Mouse (Mus musculus): Measurements from ENCODE around the gene G430095P16Rik. TPM values are rescaled to one million over a fixed set of nuclear protein-coding genes. Genes with fewer than 3 reads are reported as not detected.

G430095P16Rik gene
- polyA plus RNA-seq, 1 experiment from 2014 or later, result 3.0 TPM

- peak; percentile 34; the same call in 1 of the 2 replicates for ATAC-seq (replicated peaks; ENCODE audit: low FRiP score)
- H3K9me3 ChIP-seq (ENCODE audit: control insufficient read depth, low read length), result no peaks in the 10 kb centered on the region
- H3K27ac ChIP-seq (ENCODE audit: low read depth, low read length), result 0 out of 2 replicates have a peak within 1 kb of the TSS, but pooled peaks have one; percentile 6
- H3K4me2 ChIP-seq (ENCODE audit: low read depth, low read length, severe bottlenecking), result no peak within 1 kb of the TSS
- peaks cover 7% of the 10 kb centered on the region; the same call in 1 of the 2 replicates for H3K4me1 ChIP-seq (replicated peaks; ENCODE audit: control insufficient read depth, insufficient read depth, low read length)
- H3K36me3 ChIP-seq (ENCODE audit: control insufficient read depth, insufficient read depth, low read length), result no peaks in the 10 kb centered on the region; the same call in 1 of the 2 replicates
- WGBS, result 10% methylated on average over 34 of the region's 34 CpGs
- 0 out of 2 replicates have a peak within 1 kb of the TSS, but pooled peaks have one; percentile 6 for H3K4me3 ChIP-seq (ENCODE audit: low read depth, low read length)
- peak; percentile 79 for DNase-seq (ENCODE audit: low spot score)
- peaks cover 50% of the 10 kb centered on the region for H3K27me3 ChIP-seq (ENCODE audit: control insufficient read depth, insufficient read depth, low read length)
- peak within 1 kb of the TSS; percentile 23; the same call in 1 of the 2 replicates for H3K9ac ChIP-seq (ENCODE audit: low read length)
Measured at GRCm38 (mm10) chr8:84700941-84701911, 21.6 kb upstream of the G430095P16Rik start, which contains the start of gene Lyl1. Lyl1 (plus strand) TSS chr8:84701457.

- DNase-seq (ENCODE audit: low spot score) (no peak), ATAC-seq (replicated peaks; ENCODE audit: low FRiP score) (no peak)
- H3K4me3 ChIP-seq (ENCODE audit: low read depth, low read length), result peak overlapping the region; percentile 9; the same call in 1 of the 2 replicates
- H3K36me3 ChIP-seq (ENCODE audit: control insufficient read depth, insufficient read depth, low read length), result no peaks in the 10 kb centered on the region; the same call in 1 of the 2 replicates
- H3K27ac ChIP-seq (ENCODE audit: low read depth, low read length), result no peak overlapping the region
- H3K4me1 ChIP-seq (replicated peaks; ENCODE audit: control insufficient read depth, insufficient read depth, low read length), result peaks cover 17% of the 10 kb centered on the region
- peaks cover 61% of the 10 kb centered on the region for H3K27me3 ChIP-seq (ENCODE audit: control insufficient read depth, insufficient read depth, low read length)
- H3K9me3 ChIP-seq (ENCODE audit: control insufficient read depth, low read length), result no peaks in the 10 kb centered on the region
- H3K9ac ChIP-seq (ENCODE audit: low read length), result no peak overlapping the region; the same call in 1 of the 2 replicates
- WGBS, result 62% methylated on average over 9 of the region's 9 CpGs
- H3K4me2 ChIP-seq (ENCODE audit: low read depth, low read length, severe bottlenecking), result 0 out of 2 replicates have a peak overlapping the region, but pooled peaks have one; percentile 11
Measured at GRCm38 (mm10) chr8:84702561-84702960, 20.2 kb upstream of the G430095P16Rik start.

GRCm38 (mm10) chr8:84702963-84703465, 19.8 kb upstream of the G430095P16Rik start:
- no peak overlapping the region for H3K9ac ChIP-seq (ENCODE audit: low read length)
- H3K36me3 ChIP-seq (ENCODE audit: control insufficient read depth, insufficient read depth, low read length), result no peaks in the 10 kb centered on the region; the same call in 1 of the 2 replicates
- no peak for DNase-seq (ENCODE audit: low spot score)
- H3K27me3 ChIP-seq (ENCODE audit: control insufficient read depth, insufficient read depth, low read length), result peaks cover 66% of the 10 kb centered on the region
- no peak for ATAC-seq (replicated peaks; ENCODE audit: low FRiP score)
- no peak overlapping the region for H3K4me2 ChIP-seq (ENCODE audit: low read depth, low read length, severe bottlenecking)
- H3K4me3 ChIP-seq (ENCODE audit: low read depth, low read length), result no peak overlapping the region
- no peaks in the 10 kb centered on the region for H3K9me3 ChIP-seq (ENCODE audit: control insufficient read depth, low read length)
- H3K4me1 ChIP-seq (replicated peaks; ENCODE audit: control insufficient read depth, insufficient read depth, low read length), result peaks cover 22% of the 10 kb centered on the region
- no peak overlapping the region for H3K27ac ChIP-seq (ENCODE audit: low read depth, low read length)
- 81% methylated on average over 6 of the region's 6 CpGs for WGBS

- peaks cover 26% of the 10 kb centered on the region for H3K4me1 ChIP-seq (replicated peaks; ENCODE audit: control insufficient read depth, insufficient read depth, low read length)
- H3K27ac ChIP-seq (ENCODE audit: low read depth, low read length), result no peak overlapping the region
- WGBS, result 9% methylated on average over 38 of the region's 38 CpGs
- H3K4me2 ChIP-seq (ENCODE audit: low read depth, low read length, severe bottlenecking), result peak overlapping the region; percentile 28
- H3K4me3 ChIP-seq (ENCODE audit: low read depth, low read length), result peak overlapping the region; percentile 10; the same call in 1 of the 2 replicates
- H3K36me3 ChIP-seq (ENCODE audit: control insufficient read depth, insufficient read depth, low read length), result no peaks in the 10 kb centered on the region
- H3K27me3 ChIP-seq (ENCODE audit: control insufficient read depth, insufficient read depth, low read length), result peaks cover 70% of the 10 kb centered on the region
- ATAC-seq (replicated peaks; ENCODE audit: low FRiP score) (no peak), DNase-seq (ENCODE audit: low spot score) (peak; percentile 66)
- no peak overlapping the region for H3K9ac ChIP-seq (ENCODE audit: low read length)
- H3K9me3 ChIP-seq (ENCODE audit: control insufficient read depth, low read length), result no peaks in the 10 kb centered on the region
Measured at GRCm38 (mm10) chr8:84703466-84704249, 19.1 kb upstream of the G430095P16Rik start.

- H3K4me3 ChIP-seq (ENCODE audit: low read depth, low read length), result no peak overlapping the region; the same call in 1 of the 2 replicates
- no peak overlapping the region for H3K27ac ChIP-seq (ENCODE audit: low read depth, low read length)
- peaks cover 33% of the 10 kb centered on the region for H3K4me1 ChIP-seq (replicated peaks; ENCODE audit: control insufficient read depth, insufficient read depth, low read length)
- 1% methylated on average over 16 of the region's 16 CpGs for WGBS
- no peaks in the 10 kb centered on the region for H3K9me3 ChIP-seq (ENCODE audit: control insufficient read depth, low read length)
- DNase-seq (ENCODE audit: low spot score) (peak; percentile 90), ATAC-seq (replicated peaks; ENCODE audit: low FRiP score) (peak; percentile 52; the same call in 1 of the 2 replicates)
- H3K36me3 ChIP-seq (ENCODE audit: control insufficient read depth, insufficient read depth, low read length), result no peaks in the 10 kb centered on the region
- peak overlapping the region; percentile 28; the same call in 1 of the 2 replicates for H3K4me2 ChIP-seq (ENCODE audit: low read depth, low read length, severe bottlenecking)
- peaks cover 74% of the 10 kb centered on the region for H3K27me3 ChIP-seq (ENCODE audit: control insufficient read depth, insufficient read depth, low read length)
- H3K9ac ChIP-seq (ENCODE audit: low read length), result no peak overlapping the region
Measured at GRCm38 (mm10) chr8:84704356-84704755, 18.5 kb upstream of the G430095P16Rik start.

- Histone ChIP-seq H3K9me3 (ENCODE audit: control insufficient read depth, low read length) (no peaks in the 10 kb centered on the region), H3K4me1 (replicated peaks; ENCODE audit: control insufficient read depth, insufficient read depth, low read length) (peaks cover 37% of the 10 kb centered on the region), H3K9ac (ENCODE audit: low read length) (peak overlapping the region; percentile 35), H3K4me2 (ENCODE audit: low read depth, low read length, severe bottlenecking) (peak overlapping the region; percentile 24), H3K36me3 (ENCODE audit: control insufficient read depth, insufficient read depth, low read length) (no peaks in the 10 kb centered on the region), H3K27me3 (ENCODE audit: control insufficient read depth, insufficient read depth, low read length) (peaks cover 74% of the 10 kb centered on the region), H3K4me3 (ENCODE audit: low read depth, low read length) (peak overlapping the region; percentile 12), H3K27ac (ENCODE audit: low read depth, low read length) (no peak overlapping the region)
- peak; percentile 75 for DNase-seq (ENCODE audit: low spot score)
- no peak for ATAC-seq (replicated peaks; ENCODE audit: low FRiP score)
- WGBS, result 2% methylated on average over 60 of the region's 61 CpGs
Measured at GRCm38 (mm10) chr8:84704867-84705831, 17.7 kb upstream of the G430095P16Rik start.

GRCm38 (mm10) chr8:84705960-84706359, 16.8 kb upstream of the G430095P16Rik start:
- 3% methylated on average over 12 of the region's 12 CpGs for WGBS
- Histone ChIP-seq H3K27me3 (ENCODE audit: control insufficient read depth, insufficient read depth, low read length) (peaks cover 73% of the 10 kb centered on the region), H3K4me2 (ENCODE audit: low read depth, low read length, severe bottlenecking) (peak overlapping the region; percentile 24; the same call in 1 of the 2 replicates), H3K9ac (ENCODE audit: low read length) (peak overlapping the region; percentile 35), H3K27ac (ENCODE audit: low read depth, low read length) (no peak overlapping the region), H3K4me3 (ENCODE audit: low read depth, low read length) (peak overlapping the region; percentile 12), H3K4me1 (replicated peaks; ENCODE audit: control insufficient read depth, insufficient read depth, low read length) (peaks cover 40% of the 10 kb centered on the region), H3K9me3 (ENCODE audit: control insufficient read depth, low read length) (no peaks in the 10 kb centered on the region), H3K36me3 (ENCODE audit: control insufficient read depth, insufficient read depth, low read length) (no peaks in the 10 kb centered on the region)
- no peak for ATAC-seq (replicated peaks; ENCODE audit: low FRiP score)
- DNase-seq (ENCODE audit: low spot score), result no peak
